Mouse (Mus musculus) C2C12 (cell line): ENCODE results near the gene Mindy1.

Experiments used
- CEBPB ChIP-seq: IDR thresholded peaks from one replicate; pipeline ENCODE4 v1.6.1; 2011; ENCODE audit warnings: low read depth, mild to moderate bottlenecking, control low read depth, moderate library complexity
- CTCF ChIP-seq: IDR thresholded peaks from one replicate; pipeline ENCODE4 v1.5.1; 2011; ENCODE audit not compliant: control insufficient read depth, insufficient read depth, insufficient read length
- FOSL1 ChIP-seq: IDR thresholded peaks from one replicate; pipeline ENCODE4 v1.8.0; 2011; ENCODE audit warnings: mild to moderate bottlenecking, low read length; ENCODE audit not compliant: poor library complexity, insufficient read depth, severe bottlenecking
- MAX ChIP-seq: IDR thresholded peaks from one replicate; pipeline ENCODE4 v1.6.1; 2011; ENCODE audit warnings: mild to moderate bottlenecking, control low read depth
- MYOD1 ChIP-seq: IDR thresholded peaks from one replicate; pipeline ENCODE4 v1.6.1; 2011; ENCODE audit warnings: low read depth; ENCODE audit not compliant: control insufficient read depth, insufficient read length
- MYOG ChIP-seq: IDR thresholded peaks from one replicate; pipeline ENCODE4 v1.6.1; 2011; ENCODE audit not compliant: control insufficient read depth, insufficient read length; ENCODE audit errors: extremely low read depth
- USF1 ChIP-seq: IDR thresholded peaks from one replicate; pipeline ENCODE4 v1.6.1; 2011; ENCODE audit warnings: low read depth, mild to moderate bottlenecking, control low read depth, moderate library complexity

- TF ChIP-seq CTCF (no peak), MAX (no peak), USF1 (no peak), MYOG (no peak), CEBPB (no peak), MYOD1 (no peak), FOSL1 (no peak)
Observed at GRCm38 (mm10) chr3:95313476-95313875, 32.3 kb downstream of the Mindy1 start.
